Comparison of ENCODE assay signal across 7 mouse cellular contexts in the genomic region with DNA sequence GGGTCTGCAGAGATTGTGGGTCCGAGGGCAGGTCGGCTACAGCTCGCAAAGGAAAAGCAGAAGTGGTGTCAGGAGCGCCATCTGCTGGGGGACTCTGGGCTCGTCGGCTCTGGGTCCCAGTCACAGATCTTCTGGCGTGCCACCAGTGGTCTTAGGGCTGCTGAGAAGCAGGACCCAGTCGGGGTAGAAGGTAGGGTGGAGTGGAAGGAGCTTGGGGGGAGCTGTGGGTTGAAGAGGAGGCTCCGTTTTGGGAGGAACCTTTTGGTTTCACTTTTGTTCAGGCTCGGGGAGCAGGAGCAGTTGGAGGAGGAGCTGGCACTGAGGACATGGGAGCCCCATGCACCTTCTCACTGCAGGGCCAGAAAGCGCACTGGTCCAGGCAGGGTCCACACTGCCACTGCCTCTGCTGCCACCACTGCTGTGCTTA.
A peak's percentile ranks its signal among the peaks of the same experiment; 100 is the strongest.
DNase-seq lines count a peak whose midpoint lies in the region; ATAC-seq lines count a peak whose summit lies in the region.
"Not testable (repeated sequence)": the region's sequence is repeated elsewhere in the genome, so short reads cannot be mapped to it uniquely, and the experiment has no call there.

No protein-coding gene starts in this region.

- H3K9ac ChIP-seq in embryonic facial prominence, embryonic 14.5 days (ENCODE audit: low read depth, low read length) = not testable (repeated sequence)
- H3K9ac ChIP-seq in intestine, embryonic 16.5 days (ENCODE audit: low read depth, low read length) = 0 out of 2 replicates have a peak overlapping the region, but pooled peaks have one; percentile 45

- peak; percentile 37 for DNase-seq in adrenal gland, postnatal 10 days
- DNase-seq in embryonic facial prominence, embryonic 14.5 days (ENCODE audit: low spot score); heart, embryonic 10.5 days (ENCODE audit: low spot score): not testable (repeated sequence)
- DNase-seq in limb, embryonic 10.5 days (ENCODE audit: low spot score) = peak; percentile 31
- DNase-seq in ovary, postnatal 36 days (ENCODE audit: low spot score) = peak; percentile 34

- WGBS in embryonic facial prominence, embryonic 14.5 days = 0% methylated on average over 2 of the region's 11 CpGs
- WGBS in heart, embryonic 10.5 days = 7% methylated on average over 5 of the region's 11 CpGs
- WGBS in intestine, embryonic 16.5 days = 1% methylated on average over 6 of the region's 11 CpGs
- WGBS in limb, embryonic 10.5 days = 14% methylated on average over 8 of the region's 11 CpGs

- peak overlapping the region; percentile 38 for H3K4me2 ChIP-seq in embryonic facial prominence, embryonic 14.5 days (ENCODE audit: low read depth, low read length)
- H3K4me2 ChIP-seq in intestine, embryonic 16.5 days (ENCODE audit: low read depth, low read length) = peak overlapping the region; percentile 45

- not testable (repeated sequence) for H3K27ac ChIP-seq in embryonic facial prominence, embryonic 14.5 days (replicated peaks; ENCODE audit: low read depth, low read length); heart, embryonic 10.5 days; intestine, embryonic 16.5 days (ENCODE audit: low read length); limb, embryonic 10.5 days

- H3K27me3 ChIP-seq in embryonic facial prominence, embryonic 14.5 days (replicated peaks; ENCODE audit: control insufficient read depth, insufficient read depth, low read length); heart, embryonic 10.5 days (ENCODE audit: insufficient read depth, poor library complexity, severe bottlenecking); intestine, embryonic 16.5 days (replicated peaks; ENCODE audit: control insufficient read depth, insufficient read depth, low read length); limb, embryonic 10.5 days (ENCODE audit: low read depth, poor library complexity, severe bottlenecking): not testable (repeated sequence)

- ATAC-seq in embryonic facial prominence, embryonic 14.5 days (ENCODE audit: low read depth) = peak; percentile 72; the same call in 1 of the 2 replicates
- ATAC-seq in intestine, embryonic 16.5 days = peak; percentile 81
- peak; percentile 92 for ATAC-seq in megakaryocyte, adult 5-6 weeks (ENCODE audit: poor library complexity, severe bottlenecking)

- not testable (repeated sequence) for H3K36me3 ChIP-seq in embryonic facial prominence, embryonic 14.5 days (ENCODE audit: control insufficient read depth, insufficient read depth, low read length); heart, embryonic 10.5 days; intestine, embryonic 16.5 days (ENCODE audit: control insufficient read depth, insufficient read depth, low read length); limb, embryonic 10.5 days

- not testable (repeated sequence) for H3K9me3 ChIP-seq in embryonic facial prominence, embryonic 14.5 days (ENCODE audit: control insufficient read depth, low read length); heart, embryonic 10.5 days; intestine, embryonic 16.5 days (ENCODE audit: control insufficient read depth, low read length); limb, embryonic 10.5 days (replicated peaks)

- 0 out of 2 replicates have a peak overlapping the region, but pooled peaks have one; percentile 14 for H3K4me3 ChIP-seq in embryonic facial prominence, embryonic 14.5 days (ENCODE audit: low read depth, low read length)
- peak overlapping the region; percentile 22; the same call in 1 of the 2 replicates for H3K4me3 ChIP-seq in heart, embryonic 10.5 days
- H3K4me3 ChIP-seq in intestine, embryonic 16.5 days (ENCODE audit: low read length) = peak overlapping the region; percentile 39
- H3K4me3 ChIP-seq in limb, embryonic 10.5 days = not testable (repeated sequence)

- H3K4me1 ChIP-seq in embryonic facial prominence, embryonic 14.5 days (ENCODE audit: control insufficient read depth, insufficient read depth, low read length); heart, embryonic 10.5 days; intestine, embryonic 16.5 days (ENCODE audit: control insufficient read depth, insufficient read depth, low read length); limb, embryonic 10.5 days: not testable (repeated sequence)
